13 mouse cellular contexts compared by ENCODE assay signal in genomic region chr8:106527241-106528036, GRCm38 (mm10). TPM values are rescaled to one million over a fixed set of nuclear protein-coding genes. Genes with fewer than 3 reads are reported as not detected.
DNase-seq lines count a peak whose midpoint lies in the region; ATAC-seq and TF ChIP-seq lines count a peak whose summit lies in the region.
"Had no signal": no experiment of that assay in that cellular context is flagged by ENCODE, and none has a peak within 500 bp of the region (broad histone marks: within the 10 kb centered on the region; RNA-seq: fewer than 3 reads in every experiment).

No protein-coding gene starts in this region.

- H3K79me2 ChIP-seq in C2C12 (ENCODE audit: control insufficient read depth, insufficient read depth) = no peaks in the 10 kb centered on the region

- TF ChIP-seq CTCF in intestine, postnatal 0 days (IDR thresholded peaks at IDR 0.05; ENCODE audit: low read depth) = peak; percentile 69
- peak; percentile 35 for TF ChIP-seq CTCF in C2C12 (IDR thresholded peaks at IDR 0.05; ENCODE audit: control insufficient read depth, insufficient read depth, insufficient read length)

- ATAC-seq in intestine, postnatal 0 days = no peak
- no peak for ATAC-seq in intestine, embryonic 15.5 days

- H3ac ChIP-seq in C2C12 (ENCODE audit: control insufficient read depth, insufficient read length, low read depth) = no peak overlapping the region

- no peaks in the 10 kb centered on the region for H3K4me1 ChIP-seq in intestine, postnatal 0 days (replicated peaks; ENCODE audit: control insufficient read depth, insufficient read depth, low read length)
- H3K4me1 ChIP-seq in intestine, embryonic 15.5 days (replicated peaks) = no peaks in the 10 kb centered on the region; the same call in 1 of the 2 replicates
- H3K4me1 ChIP-seq: hindbrain, embryonic 15.5 days; liver, embryonic 13.5 days had no signal

- 84% methylated on average over 9 of the region's 9 CpGs for WGBS in intestine, postnatal 0 days
- WGBS in intestine, embryonic 15.5 days = 84% methylated on average over 9 of the region's 9 CpGs

- H3K36me3 ChIP-seq in intestine, postnatal 0 days (ENCODE audit: control insufficient read depth, insufficient read depth) = no peaks in the 10 kb centered on the region
- H3K36me3 ChIP-seq in intestine, embryonic 15.5 days = no peaks in the 10 kb centered on the region
- H3K36me3 ChIP-seq in C2C12 (ENCODE audit: control insufficient read depth, insufficient read depth) = no peaks in the 10 kb centered on the region
- H3K36me3 ChIP-seq: hindbrain, embryonic 15.5 days; liver, embryonic 13.5 days had no signal

- H3K4me3 ChIP-seq in intestine, postnatal 0 days (ENCODE audit: low read depth, low read length) = no peak overlapping the region
- H3K4me3 ChIP-seq in intestine, embryonic 15.5 days (replicated peaks) = no peak overlapping the region
- no peak overlapping the region for H3K4me3 ChIP-seq in C2C12 (ENCODE audit: insufficient read depth, poor library complexity, severe bottlenecking)
- H3K4me3 ChIP-seq: hindbrain, embryonic 15.5 days; liver, embryonic 13.5 days; myocyte had no signal

- no peaks in the 10 kb centered on the region for H3K27me3 ChIP-seq in intestine, postnatal 0 days (replicated peaks; ENCODE audit: control insufficient read depth, insufficient read depth, low read length)
- no peaks in the 10 kb centered on the region for H3K27me3 ChIP-seq in intestine, embryonic 15.5 days (replicated peaks)
- no peaks in the 10 kb centered on the region for H3K27me3 ChIP-seq in C2C12 (ENCODE audit: control insufficient read depth, insufficient read depth, insufficient read length)
- H3K27me3 ChIP-seq: hindbrain, embryonic 15.5 days; liver, embryonic 13.5 days had no signal

- no peak overlapping the region for H3K9ac ChIP-seq in intestine, postnatal 0 days (ENCODE audit: low read depth, low read length)
- no peak overlapping the region for H3K9ac ChIP-seq in intestine, embryonic 15.5 days
- H3K9ac ChIP-seq: hindbrain, embryonic 15.5 days; liver, embryonic 13.5 days had no signal

- H3K27ac ChIP-seq in intestine, postnatal 0 days (ENCODE audit: low read depth, low read length) = no peak overlapping the region
- H3K27ac ChIP-seq in intestine, embryonic 15.5 days = no peak overlapping the region
- H3K27ac ChIP-seq: hindbrain, embryonic 15.5 days; liver, embryonic 13.5 days had no signal

- H3K4me2 ChIP-seq in intestine, postnatal 0 days (replicated peaks; ENCODE audit: low read depth) = no peak overlapping the region
- H3K4me2 ChIP-seq in intestine, embryonic 15.5 days (replicated peaks) = no peak overlapping the region
- H3K4me2 ChIP-seq: hindbrain, embryonic 15.5 days; liver, embryonic 13.5 days had no signal

- peak; percentile 90 for DNase-seq in ZHBTc4 (ENCODE audit: low read depth, low spot score)
- peak; percentile 39 for DNase-seq in heart, postnatal 4 days
- DNase-seq in urinary bladder, postnatal 4 days (ENCODE audit: low spot score in 2 of 2) = no peak
- DNase-seq in cerebellum, adult 9-11 months = no peak
- DNase-seq in kidney, adult 9 months = no peak
- DNase-seq: liver, embryonic 13.5 days had no signal

- H3K9me3 ChIP-seq in intestine, postnatal 0 days (ENCODE audit: control insufficient read depth) = no peaks in the 10 kb centered on the region
- H3K9me3 ChIP-seq in intestine, embryonic 15.5 days = no peaks in the 10 kb centered on the region
- H3K9me3 ChIP-seq: hindbrain, embryonic 15.5 days; liver, embryonic 13.5 days had no signal

- H3K79me3 ChIP-seq in C2C12 (ENCODE audit: low read depth) = no peaks in the 10 kb centered on the region

TF ChIP-seq in C2C12, 6 proteins besides CTCF, POLR2A, EP300 and RAD21:
- TF ChIP-seq MAX (IDR thresholded peaks at IDR 0.05) = no peak
- no peak for TF ChIP-seq MYOD1 (IDR thresholded peaks at IDR 0.05; ENCODE audit: control insufficient read depth, insufficient read length, low read depth)
- no peak for TF ChIP-seq USF1 (IDR thresholded peaks at IDR 0.05; ENCODE audit: low read depth)
- TF ChIP-seq MYOG (IDR thresholded peaks at IDR 0.05; ENCODE audit: control insufficient read depth, extremely low read depth, insufficient read length) = no peak
- no peak for TF ChIP-seq CEBPB (IDR thresholded peaks at IDR 0.05; ENCODE audit: low read depth)
- no peak for TF ChIP-seq FOSL1 (IDR thresholded peaks at IDR 0.05; ENCODE audit: insufficient read depth, low read length, poor library complexity, severe bottlenecking)
TF ChIP-seq in C2C12: peak in this region for 0.

RNA-seq across cellular contexts. Expression of gene Cdh3, which starts 16.7 kb away (rescaled TPM):
- polyA plus RNA-seq in intestine, postnatal 0 days (2015; fragmentation: Nextera tagmentation; extraction: Ambion mirVana) = 2.9 and 3.6 TPM in 2 replicates
- 16.2 and 17.5 TPM in 2 replicates for polyA plus RNA-seq in intestine, embryonic 15.5 days (2015; fragmentation: Nextera tagmentation; extraction: Ambion mirVana)
- 0.02 TPM for polyA plus RNA-seq in C2C12 (2012; fragmentation: generic; extraction: Trizol)
- 1 to 10 TPM; 8.1 to 9.0 TPM for total RNA-seq in heart, postnatal 4 days (2021)

RNA-seq across cellular contexts. Expression of gene 6030452D12Rik, which starts 27.1 kb away (rescaled TPM):
- not detected in 2 replicates for polyA plus RNA-seq in intestine, postnatal 0 days (2015; fragmentation: Nextera tagmentation; extraction: Ambion mirVana)
- not detected in 2 replicates for polyA plus RNA-seq in intestine, embryonic 15.5 days (2015; fragmentation: Nextera tagmentation; extraction: Ambion mirVana)
- polyA plus RNA-seq in C2C12 (2012; fragmentation: generic; extraction: Trizol) = not detected
- total RNA-seq in heart, postnatal 4 days (2021) = not detected
- total RNA-seq: adrenal gland, adult 18-20 months had no signal
- polyA plus RNA-seq: embryonic facial prominence, embryonic 14.5 days; hindbrain, embryonic 15.5 days; liver, embryonic 13.5 days; myocyte had no signal

RNA-seq across cellular contexts. Expression of gene Gm10073, which starts 45.8 kb away (rescaled TPM):
- 8.8 and 9.2 TPM in 2 replicates for polyA plus RNA-seq in intestine, postnatal 0 days (2015; fragmentation: Nextera tagmentation; extraction: Ambion mirVana)
- 15.5 and 20.2 TPM in 2 replicates for polyA plus RNA-seq in intestine, embryonic 15.5 days (2015; fragmentation: Nextera tagmentation; extraction: Ambion mirVana)
- 107 TPM for polyA plus RNA-seq in C2C12 (2012; fragmentation: generic; extraction: Trizol)
- total RNA-seq in heart, postnatal 4 days (2021) = 100 to 1,000 TPM; 125 to 128 TPM

Comparison
In these comparisons a context has a peak if more than half of its experiments do, and no peak if none do; other contexts are left out.
1. DNase-seq: peak in ZHBTc4 (single experiment) and heart, postnatal 4 days (single experiment); none in urinary bladder, postnatal 4 days (0 of 2), cerebellum, adult 9-11 months (single experiment) and kidney, adult 9 months (single experiment).